ENCODE assay signal across 9 mouse cellular contexts in genomic region chr12:95631029-95631428, GRCm38 (mm10).
DNase-seq lines count a peak whose midpoint lies in the region; ATAC-seq and TF ChIP-seq lines count a peak whose summit lies in the region.
"Had no signal": no experiment of that assay in that cellular context is flagged by ENCODE, and none has a peak within 500 bp of the region (broad histone marks: within the 10 kb centered on the region; RNA-seq: fewer than 3 reads in every experiment).

No protein-coding gene starts in this region.

- ATAC-seq in frontal cortex, adult (ENCODE audit: low TSS enrichment) = peak; percentile 77; the same call in 1 of the 2 replicates
- ATAC-seq: forebrain, embryonic 13.5 days had no signal

- H3K27ac ChIP-seq in midbrain, embryonic 10.5 days (replicated peaks) = no peak overlapping the region
- H3K27ac ChIP-seq in hindbrain, embryonic 10.5 days = no peak overlapping the region
- H3K27ac ChIP-seq: forebrain, embryonic 13.5 days had no signal

- no peaks in the 10 kb centered on the region for H3K9me3 ChIP-seq in midbrain, embryonic 10.5 days (replicated peaks)
- no peaks in the 10 kb centered on the region for H3K9me3 ChIP-seq in hindbrain, embryonic 10.5 days
- H3K9me3 ChIP-seq: forebrain, embryonic 13.5 days had no signal

- DNase-seq in frontal cortex, postnatal 10 days (ENCODE audit: low spot score in 2 of 2) = no peak
- DNase-seq in gastrocnemius, postnatal 14 days = peak; percentile 65
- DNase-seq in lung, adult 18-20 months = peak; percentile 17 to 35
- DNase-seq in midbrain, embryonic 10.5 days (ENCODE audit: low spot score) = no peak
- DNase-seq in hindbrain, embryonic 10.5 days (ENCODE audit: low spot score) = no peak
- no peak for DNase-seq in thymus, postnatal 36 days

- no peak overlapping the region for H3ac ChIP-seq in C2C12 (ENCODE audit: control insufficient read depth, insufficient read length, low read depth)

- no peak overlapping the region for H3K4me3 ChIP-seq in C2C12 (ENCODE audit: insufficient read depth, poor library complexity, severe bottlenecking)
- H3K4me3 ChIP-seq in midbrain, embryonic 10.5 days = no peak overlapping the region
- no peak overlapping the region for H3K4me3 ChIP-seq in hindbrain, embryonic 10.5 days
- H3K4me3 ChIP-seq: forebrain, embryonic 13.5 days had no signal

- intact Hi-C loops in gastrocnemius, postnatal 14 days (cut with DNase I; ENCODE audit: low total_unique reads) = no loop called here

- 79% methylated on average over 1 of the region's 1 CpGs for WGBS in midbrain, embryonic 10.5 days
- WGBS in hindbrain, embryonic 10.5 days = 73% methylated on average over 1 of the region's 1 CpGs

- H3K79me3 ChIP-seq in C2C12 (ENCODE audit: low read depth) = no peaks in the 10 kb centered on the region

- no peaks in the 10 kb centered on the region for H3K36me3 ChIP-seq in C2C12 (ENCODE audit: control insufficient read depth, insufficient read depth)
- no peaks in the 10 kb centered on the region for H3K36me3 ChIP-seq in midbrain, embryonic 10.5 days
- no peaks in the 10 kb centered on the region for H3K36me3 ChIP-seq in hindbrain, embryonic 10.5 days

- H3K79me2 ChIP-seq in C2C12 (ENCODE audit: control insufficient read depth, insufficient read depth) = no peaks in the 10 kb centered on the region

- H3K27me3 ChIP-seq in C2C12 (ENCODE audit: control insufficient read depth, insufficient read depth, insufficient read length) = no peaks in the 10 kb centered on the region
- H3K27me3 ChIP-seq in midbrain, embryonic 10.5 days (ENCODE audit: low read depth, poor library complexity, severe bottlenecking) = no peaks in the 10 kb centered on the region
- no peaks in the 10 kb centered on the region for H3K27me3 ChIP-seq in hindbrain, embryonic 10.5 days (ENCODE audit: insufficient read depth, poor library complexity, severe bottlenecking)
- H3K27me3 ChIP-seq: forebrain, embryonic 13.5 days had no signal

- no peak for TF ChIP-seq CTCF in C2C12 (IDR thresholded peaks at IDR 0.05; ENCODE audit: control insufficient read depth, insufficient read depth, insufficient read length)

- H3K4me1 ChIP-seq in midbrain, embryonic 10.5 days = no peaks in the 10 kb centered on the region
- H3K4me1 ChIP-seq in hindbrain, embryonic 10.5 days (replicated peaks) = no peaks in the 10 kb centered on the region
- H3K4me1 ChIP-seq: forebrain, embryonic 13.5 days had no signal

TF ChIP-seq in C2C12, 6 proteins besides CTCF, POLR2A, EP300 and RAD21:
- peak; percentile 44 for TF ChIP-seq CEBPB (IDR thresholded peaks at IDR 0.05; ENCODE audit: low read depth)
- no peak for TF ChIP-seq MYOD1 (IDR thresholded peaks at IDR 0.05; ENCODE audit: control insufficient read depth, insufficient read length, low read depth)

Comparison
In these comparisons a context has a peak if more than half of its experiments do, and no peak if none do; other contexts are left out.
1. DNase-seq: peak in gastrocnemius, postnatal 14 days (single experiment) and lung, adult 18-20 months (2 of 2); none in frontal cortex, postnatal 10 days (0 of 2), midbrain, embryonic 10.5 days (single experiment), hindbrain, embryonic 10.5 days (single experiment) and thymus, postnatal 36 days (0 of 2).